Mouse (Mus musculus) cerebellum, adult 18-20 months (tissue): ENCODE results near the gene Ube2b.
A peak's percentile ranks its signal among the peaks of the same experiment; 100 is the strongest.

Source experiments
- DNase-seq, 2 experiments: peaks; one replicate each; pipeline ENCODE4 v3.0.0; 2021

Ube2b gene

GRCm38 (mm10) chr11:51967443-51968401, 32.8 kb downstream of the Ube2b start, which contains the start of gene Cdkn2aipnl:
Gene Cdkn2aipnl, plus strand, starts transcription at chr11:51967661.
- peak; percentile 96 to 99 for DNase-seq

DNA sequence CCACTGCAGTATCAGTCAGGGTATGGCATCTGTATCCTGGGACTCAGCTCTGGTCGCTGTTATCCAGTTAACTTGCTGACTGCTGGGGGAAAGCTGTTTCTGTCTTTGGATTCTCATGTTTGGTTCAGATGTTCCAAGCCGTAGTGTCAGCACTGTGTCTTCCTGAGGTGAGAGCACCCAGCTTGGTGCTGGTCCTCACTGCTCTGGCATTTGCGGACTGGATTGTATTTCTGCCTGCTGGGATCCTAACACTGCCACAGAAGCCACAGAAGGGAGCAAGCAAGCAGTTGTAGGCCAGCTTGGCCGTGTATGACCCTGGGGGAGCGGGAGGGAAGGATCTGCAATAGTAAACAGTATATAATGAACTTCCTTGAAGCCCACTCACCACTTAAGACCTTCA, 33.9 kb downstream of the Ube2b start:
- DNase-seq, result no peak

DNA sequence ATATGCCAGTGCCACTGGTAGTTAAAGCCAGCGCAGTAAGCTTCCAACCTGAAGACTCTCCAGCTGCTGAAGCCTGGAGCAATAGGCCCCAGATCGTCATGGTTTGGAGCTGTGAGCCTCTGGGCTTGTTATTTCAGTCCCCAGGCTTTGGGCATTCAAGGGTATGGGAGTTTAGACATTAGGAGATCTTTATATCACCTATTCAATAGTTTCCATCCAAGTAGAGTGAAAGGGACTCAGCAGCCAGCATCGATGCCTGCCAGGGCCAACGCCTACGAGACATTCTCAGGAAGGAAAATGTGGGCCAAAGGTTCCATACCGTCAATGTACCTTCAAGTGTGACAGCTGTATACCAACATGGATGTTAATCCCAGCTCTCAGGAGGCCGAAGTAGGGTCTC, 38.3 kb downstream of the Ube2b start:
- DNase-seq, result no peak

- no peak for DNase-seq
These were observed 38.8 kb downstream of the Ube2b start for GRCm38 (mm10) chr11:51961761-51962160.

DNA sequence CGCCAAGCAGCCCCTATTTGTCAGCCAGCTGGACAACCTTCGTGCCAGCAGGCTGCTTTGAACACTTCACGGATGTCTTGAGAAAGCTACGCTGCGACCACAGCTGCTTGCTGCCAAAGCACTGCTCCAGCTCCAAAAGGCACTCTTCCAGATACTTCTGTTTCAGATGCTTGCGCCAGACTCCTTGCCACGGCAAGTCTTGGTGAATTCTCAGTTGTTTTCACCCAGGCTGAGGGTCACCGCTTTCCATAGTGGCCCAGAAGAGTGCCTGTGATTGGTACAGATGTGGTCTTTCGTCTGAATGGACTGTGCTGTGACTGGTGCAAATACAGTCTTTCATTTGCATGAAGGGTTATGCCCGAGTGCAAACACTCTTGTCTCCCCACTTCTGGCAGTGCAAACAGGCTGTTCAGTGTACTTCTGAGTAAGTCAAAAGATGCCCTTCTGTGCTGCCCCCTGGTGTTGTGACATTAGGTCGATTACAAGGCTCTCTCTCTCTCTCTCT, 39.5 kb downstream of the Ube2b start:
- DNase-seq, result no peak

DNA sequence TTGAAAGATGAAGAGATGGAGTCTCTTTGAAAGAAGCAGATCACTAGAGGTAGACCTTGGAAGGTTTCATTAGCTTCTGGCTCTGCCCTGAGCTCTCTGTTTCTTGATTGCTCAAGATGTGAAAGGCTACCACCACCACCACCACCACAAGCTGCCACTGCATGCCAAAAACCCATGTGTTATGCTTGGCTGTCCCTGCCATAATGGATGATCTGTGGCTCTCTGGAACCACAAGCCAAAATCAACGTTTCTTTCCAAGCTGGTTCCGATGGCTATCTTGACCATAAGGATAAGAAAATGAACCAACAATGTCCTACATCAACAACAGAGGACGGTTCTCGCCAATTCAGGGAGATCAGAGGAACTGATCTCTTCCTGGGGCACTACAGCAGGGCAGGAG, 40.5 kb downstream of the Ube2b start:
- no peak for DNase-seq

DNA sequence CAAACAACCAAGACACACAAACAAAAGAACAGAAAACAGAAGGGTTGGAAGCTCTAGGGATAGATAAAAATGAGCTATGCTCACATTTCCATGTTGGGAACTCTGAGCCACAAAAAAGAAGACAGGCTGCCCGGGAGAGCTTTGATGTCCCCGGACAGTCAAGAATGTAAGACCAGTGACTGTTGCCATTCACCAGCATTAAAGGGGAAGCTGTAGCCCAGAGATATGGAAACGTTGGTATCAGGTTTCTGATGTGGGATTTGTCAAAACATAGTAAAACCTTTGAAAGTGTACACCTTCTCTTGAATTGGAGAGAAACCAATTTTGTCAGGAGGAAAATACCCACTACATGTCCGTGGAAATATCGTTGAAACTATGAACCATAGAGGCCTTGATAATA, 41.1 kb downstream of the Ube2b start:
- DNase-seq, result no peak

DNA sequence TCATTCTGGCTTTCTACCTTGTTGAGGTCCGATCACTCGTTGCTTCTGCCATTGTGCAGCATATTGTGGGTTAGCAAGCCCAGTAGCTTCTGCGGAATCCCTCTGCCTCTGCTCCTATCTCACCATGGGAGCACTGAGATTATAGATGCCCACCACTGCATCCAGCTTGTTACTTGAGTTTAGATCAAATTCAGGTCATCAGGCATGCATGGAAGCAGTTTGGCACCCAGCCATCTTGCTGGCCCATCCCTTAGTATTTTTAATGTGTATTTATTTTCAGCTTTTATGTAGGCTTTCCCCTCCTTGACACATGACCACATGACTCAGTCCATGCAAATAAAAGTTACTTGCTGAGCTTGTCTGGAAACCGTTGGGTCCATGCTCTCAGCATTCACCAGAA, 42.8 kb downstream of the Ube2b start:
- DNase-seq, result no peak

- no peak for DNase-seq
These were observed 44.5 kb downstream of the Ube2b start for GRCm38 (mm10) chr11:51956112-51956511.

GRCm38 (mm10) chr11:51951861-51952420, 48.6 kb downstream of the Ube2b start:
- no peak for DNase-seq

GRCm38 (mm10) chr11:51949919-51950318, 50.6 kb downstream of the Ube2b start:
- DNase-seq, result no peak

DNA sequence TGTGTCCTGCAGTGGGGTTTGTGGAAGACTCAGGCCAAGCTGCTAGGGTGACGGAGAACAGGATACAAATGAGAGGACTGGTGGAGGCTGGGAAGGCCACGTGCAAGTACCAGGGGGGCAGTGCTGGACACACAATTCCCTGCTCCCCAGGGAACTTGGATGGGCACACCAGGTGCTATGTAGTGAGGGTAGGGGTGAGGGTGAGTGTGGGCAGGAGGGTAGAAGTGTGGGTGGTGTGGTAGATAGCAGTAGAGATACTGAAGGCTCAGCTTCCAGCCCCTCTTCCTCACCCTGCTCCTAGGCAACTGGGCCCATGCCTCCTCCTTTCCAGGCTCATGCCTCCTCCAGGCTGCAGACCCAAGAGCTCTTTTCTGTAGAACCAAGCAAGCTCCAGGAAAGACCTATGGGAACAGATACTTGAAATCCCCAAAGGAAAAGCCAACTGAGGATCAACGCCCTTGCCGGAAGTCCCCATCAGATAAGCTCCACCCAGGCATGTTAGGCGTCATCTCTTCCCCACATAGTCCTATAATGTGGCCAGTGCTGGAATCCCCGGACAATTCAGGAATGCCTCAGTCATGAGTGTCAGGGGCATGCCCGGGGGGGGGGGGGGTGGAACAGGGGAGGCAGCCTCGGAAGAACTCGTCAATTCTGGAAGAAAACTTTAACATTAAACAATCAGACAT, 51.3 kb downstream of the Ube2b start:
- no peak for DNase-seq

DNA sequence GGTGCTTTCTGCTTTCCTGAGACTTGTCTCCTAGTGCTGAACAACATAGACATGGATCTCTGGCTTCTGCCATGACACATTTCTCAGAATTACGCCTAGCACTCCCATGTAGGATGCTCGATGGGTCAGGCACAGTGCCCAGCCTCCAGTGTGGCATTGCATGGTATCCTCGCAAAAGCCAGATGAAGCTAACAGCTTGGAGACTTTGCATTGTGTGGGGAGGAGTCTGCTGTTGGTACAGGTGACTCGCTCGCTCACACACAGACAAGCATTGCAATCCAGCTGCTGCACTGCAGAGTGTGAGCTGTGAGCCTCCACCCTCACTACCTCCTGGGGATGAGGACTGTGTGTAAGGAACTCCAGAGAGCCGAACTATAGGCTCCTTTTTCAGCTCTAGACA, 54.4 kb downstream of the Ube2b start:
- peak in 1 of 2 experiments; percentile 10 for DNase-seq

DNA sequence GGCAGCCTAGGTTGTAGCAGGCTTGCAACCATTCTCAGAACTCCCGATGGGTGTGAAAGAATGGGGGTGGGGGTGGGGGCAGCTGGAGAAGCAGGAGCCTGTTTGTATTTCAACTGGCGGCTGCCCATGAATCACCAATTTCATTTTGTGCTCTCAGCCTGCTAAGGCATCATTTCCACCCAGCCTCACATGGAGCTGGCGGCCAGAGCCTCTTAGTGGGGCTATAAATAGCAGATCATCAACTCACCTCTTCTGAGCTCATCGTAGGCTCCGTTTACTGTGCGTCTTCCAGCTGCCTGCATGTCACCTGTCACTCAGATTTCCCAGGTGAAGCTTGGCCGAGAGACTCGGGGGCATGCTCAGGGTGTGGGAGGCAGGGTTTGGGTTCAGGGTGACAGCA, 55.0 kb downstream of the Ube2b start:
- DNase-seq, result peak; percentile 24 to 28

DNA sequence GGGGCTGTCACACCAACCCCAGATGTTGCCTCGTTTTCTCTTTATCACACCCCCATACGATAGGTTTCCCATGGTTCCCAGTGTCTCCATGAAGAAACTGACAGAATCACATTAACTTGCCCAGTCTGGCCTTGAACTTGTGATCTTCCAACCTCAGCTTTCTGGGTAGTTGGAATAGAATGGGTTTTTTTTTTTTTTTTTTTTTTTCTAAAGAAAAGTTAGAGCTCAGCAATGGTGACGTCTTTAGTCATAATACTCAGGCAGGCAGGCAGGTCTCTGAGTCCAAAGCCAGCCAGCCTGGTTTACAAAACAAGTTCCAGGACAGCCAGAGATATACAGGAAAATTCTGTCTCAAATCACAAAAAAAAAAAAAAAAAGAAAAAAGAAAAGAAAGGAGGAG, 56.3 kb downstream of the Ube2b start:
- no peak for DNase-seq

- no peak for DNase-seq
These were observed 57.1 kb downstream of the Ube2b start for GRCm38 (mm10) chr11:51943500-51943841.

DNA sequence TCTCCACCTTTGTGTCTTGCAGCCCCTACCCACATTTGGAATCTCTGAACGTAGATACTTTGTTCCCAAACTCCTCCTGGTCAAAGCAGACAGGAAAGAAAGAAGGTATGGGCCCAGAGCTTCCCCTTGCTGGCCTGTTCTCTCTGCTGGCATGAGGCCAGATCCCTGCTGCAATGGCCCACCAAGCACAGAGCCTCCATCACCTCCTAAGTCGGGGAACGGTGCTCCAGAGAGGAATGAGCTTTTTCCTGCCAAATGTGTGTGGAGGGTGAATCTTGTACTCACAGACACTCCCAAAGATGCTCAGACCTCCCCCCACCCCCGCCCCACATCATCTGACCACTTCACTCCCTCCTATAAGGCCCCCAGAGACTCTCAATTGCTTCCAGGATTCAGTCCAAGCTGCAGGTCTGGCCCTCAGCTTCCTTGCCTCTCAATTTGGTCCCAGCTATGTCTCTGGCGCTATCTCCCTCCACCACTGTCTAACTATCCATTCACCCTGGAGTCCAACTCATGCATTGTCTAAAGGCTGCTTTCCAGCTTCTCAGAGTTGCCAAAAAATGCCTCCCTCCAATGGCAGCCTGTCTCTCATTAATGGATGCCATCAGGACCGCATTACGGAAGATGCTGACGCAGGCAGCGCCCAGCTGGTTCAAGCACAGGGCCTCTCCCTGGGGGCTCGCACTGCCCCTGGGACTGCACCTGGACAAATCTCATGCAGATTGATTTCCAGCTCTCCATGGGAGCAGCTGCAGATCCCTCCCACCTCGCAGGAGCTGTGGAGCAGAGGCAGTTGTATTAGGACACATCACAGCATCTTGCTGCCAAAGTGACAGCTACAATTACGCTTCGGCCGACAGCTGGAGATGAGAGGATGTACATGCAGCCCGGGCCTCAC, 57.7 kb downstream of the Ube2b start:
- DNase-seq, result no peak

DNA sequence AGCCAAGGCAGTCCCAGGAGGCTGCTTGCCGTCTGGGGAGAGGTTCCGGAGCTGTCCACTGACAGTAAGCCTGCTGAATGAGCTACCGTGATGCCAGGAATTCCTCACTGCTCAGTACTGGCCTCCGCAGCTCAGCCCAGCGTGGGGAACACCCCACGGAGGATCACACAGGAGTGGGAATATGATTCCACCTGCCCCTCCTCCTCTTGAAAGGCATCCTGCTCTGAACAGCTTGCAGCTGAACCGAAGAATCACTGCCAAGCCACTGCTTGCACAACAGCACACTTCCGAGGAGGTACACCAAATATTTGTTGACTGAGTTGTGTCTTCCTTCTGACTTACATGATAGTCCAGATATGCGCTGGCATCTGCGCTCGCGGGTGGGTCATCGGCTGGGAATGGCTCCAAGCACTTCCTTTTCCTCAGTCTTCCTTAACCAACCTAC, 60.0 kb downstream of the Ube2b start:
- DNase-seq, result no peak

- DNase-seq, result no peak
These were observed 61.0 kb downstream of the Ube2b start for GRCm38 (mm10) chr11:51939590-51939955.

- DNase-seq, result no peak
These were observed 61.6 kb downstream of the Ube2b start for GRCm38 (mm10) chr11:51938817-51939589.

- no peak for DNase-seq
These were observed 63.2 kb downstream of the Ube2b start for GRCm38 (mm10) chr11:51937361-51937781.
